Comparison of ENCODE assay signal across 8 mouse cellular contexts in the genomic region with DNA sequence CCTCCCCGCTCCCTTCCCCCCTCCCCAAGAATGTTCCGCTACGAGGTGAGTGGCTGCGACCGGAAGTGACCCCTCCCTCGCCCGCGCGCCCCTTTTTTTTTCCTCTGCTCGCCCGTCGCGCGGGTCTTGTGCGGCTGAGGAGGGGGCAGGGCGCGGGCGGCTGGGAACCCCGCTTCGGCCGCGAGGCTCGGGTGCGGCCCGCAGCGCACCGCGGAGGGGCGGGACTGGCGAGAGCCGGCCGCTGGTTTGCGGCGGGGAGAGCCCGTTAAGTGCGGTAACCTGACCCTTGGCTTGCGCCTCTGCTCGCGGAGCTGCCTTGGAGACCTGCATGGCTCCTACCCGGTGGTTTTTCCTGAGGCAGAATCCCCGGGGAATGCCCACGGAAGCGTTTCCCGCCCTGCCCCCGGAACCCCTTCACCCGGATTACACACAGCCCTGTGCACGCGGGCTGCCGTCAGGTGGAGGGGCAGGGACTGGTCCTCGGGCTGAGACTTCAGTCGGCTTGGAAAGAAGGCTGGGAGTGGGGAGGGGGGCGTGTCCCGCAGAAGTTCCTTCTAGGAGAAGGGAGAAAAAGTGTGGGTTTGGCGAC. TPM values are rescaled to one million over a fixed set of nuclear protein-coding genes. Genes with fewer than 3 reads are reported as not detected.
DNase-seq lines count a peak whose midpoint lies in the region; ATAC-seq lines count a peak whose summit lies in the region.

No protein-coding gene starts in this region.

- H3K4me2 ChIP-seq in limb, embryonic 15.5 days = peak overlapping the region; percentile 57
- H3K4me2 ChIP-seq in midbrain, embryonic 14.5 days (ENCODE audit: low read length) = peak overlapping the region; percentile 86

- peaks cover 9% of the 10 kb centered on the region for H3K4me1 ChIP-seq in limb, embryonic 15.5 days
- H3K4me1 ChIP-seq in midbrain, embryonic 14.5 days (ENCODE audit: control insufficient read depth, insufficient read depth, low read length) = peaks cover 27% of the 10 kb centered on the region

- H3K9me3 ChIP-seq in limb, embryonic 15.5 days = no peaks in the 10 kb centered on the region
- no peaks in the 10 kb centered on the region for H3K9me3 ChIP-seq in midbrain, embryonic 14.5 days (ENCODE audit: control insufficient read depth, low read length)

- WGBS in limb, embryonic 15.5 days = under 1% methylated on average over 41 of the region's 54 CpGs
- WGBS in midbrain, embryonic 14.5 days = under 1% methylated on average over 51 of the region's 54 CpGs

- H3K27ac ChIP-seq in limb, embryonic 15.5 days = peak overlapping the region; percentile 93
- H3K27ac ChIP-seq in midbrain, embryonic 14.5 days (replicated peaks; ENCODE audit: low read depth, low read length) = peak overlapping the region; percentile 87

- H3K9ac ChIP-seq in limb, embryonic 15.5 days = peak overlapping the region; percentile 90
- peak overlapping the region; percentile 76 for H3K9ac ChIP-seq in midbrain, embryonic 14.5 days (replicated peaks; ENCODE audit: low read length)

- H3K36me3 ChIP-seq in limb, embryonic 15.5 days = peaks cover 7% of the 10 kb centered on the region; the same call in 1 of the 2 replicates
- peaks cover 24% of the 10 kb centered on the region for H3K36me3 ChIP-seq in midbrain, embryonic 14.5 days (ENCODE audit: control insufficient read depth, insufficient read depth, low read length)

- no peaks in the 10 kb centered on the region for H3K27me3 ChIP-seq in limb, embryonic 15.5 days
- H3K27me3 ChIP-seq in midbrain, embryonic 14.5 days (ENCODE audit: control insufficient read depth, insufficient read depth, low read length) = no peaks in the 10 kb centered on the region

- peak; percentile 53 for ATAC-seq in limb, embryonic 15.5 days (ENCODE audit: insufficient number of reproducible peaks, low FRiP score, low TSS enrichment, low read depth)
- ATAC-seq in midbrain, embryonic 14.5 days (ENCODE audit: low FRiP score, low TSS enrichment) = no peak; the same call in none of the 2 replicates

- H3K4me3 ChIP-seq in limb, embryonic 15.5 days = peak overlapping the region; percentile 92
- peak overlapping the region; percentile 80 for H3K4me3 ChIP-seq in midbrain, embryonic 14.5 days (replicated peaks; ENCODE audit: low read depth, low read length)

- DNase-seq in 3134 (ENCODE audit: extremely low read depth, insufficient read length, low spot score) (peak; percentile 81), R1 (ENCODE audit: low read depth, low spot score) (peak; percentile 87)
- DNase-seq in embryo, embryonic 11 days = peak; percentile 74
- DNase-seq in gastrocnemius, postnatal 25 days = peak; percentile 68
- DNase-seq in hindlimb bud, embryonic 11.5 days (ENCODE audit: extremely low spot score, low read depth, low spot score) = peak; percentile 12
- DNase-seq in midbrain, embryonic 14.5 days = no peak
- DNase-seq in testis, postnatal 14 days (ENCODE audit: low spot score) = peak; percentile 82

RNA-seq across cellular contexts. Expression of gene Patl1, which starts 0.4 kb away (rescaled TPM):
- 10 to 100 TPM; 18.7 to 22.8 TPM for total RNA-seq in gastrocnemius, postnatal 25 days (2021)
- 15.5 and 16.4 TPM in 2 replicates for polyA plus RNA-seq in limb, embryonic 15.5 days (2015; fragmentation: Nextera tagmentation; extraction: Ambion mirVana)
- polyA plus RNA-seq in midbrain, embryonic 14.5 days (2014; fragmentation: Nextera tagmentation; extraction: Ambion mirVana) = 19.1 and 23.1 TPM in 2 replicates

RNA-seq across cellular contexts. Expression of gene Olfr1420, which starts 26.3 kb away (rescaled TPM):
- total RNA-seq in gastrocnemius, postnatal 25 days (2021) = not detected
- polyA plus RNA-seq in limb, embryonic 15.5 days (2015; fragmentation: Nextera tagmentation; extraction: Ambion mirVana) = 0.23 TPM in 1 of 2 replicates, not detected in the other
- polyA plus RNA-seq in midbrain, embryonic 14.5 days (2014; fragmentation: Nextera tagmentation; extraction: Ambion mirVana) = 0.15 TPM in 1 of 2 replicates, not detected in the other

RNA-seq across cellular contexts. Expression of gene Olfr1419, which starts 37.7 kb away (rescaled TPM):
- not detected for total RNA-seq in gastrocnemius, postnatal 25 days (2021)
- not detected in 2 replicates for polyA plus RNA-seq in limb, embryonic 15.5 days (2015; fragmentation: Nextera tagmentation; extraction: Ambion mirVana)
- polyA plus RNA-seq in midbrain, embryonic 14.5 days (2014; fragmentation: Nextera tagmentation; extraction: Ambion mirVana) = not detected in 2 replicates

RNA-seq across cellular contexts. Expression of gene Olfr1418, which starts 51.8 kb away (rescaled TPM):
- total RNA-seq in gastrocnemius, postnatal 25 days (2021) = not detected
- polyA plus RNA-seq in limb, embryonic 15.5 days (2015; fragmentation: Nextera tagmentation; extraction: Ambion mirVana) = not detected in 2 replicates
- polyA plus RNA-seq in midbrain, embryonic 14.5 days (2014; fragmentation: Nextera tagmentation; extraction: Ambion mirVana) = not detected in 2 replicates

RNA-seq across cellular contexts. Expression of gene Osbp, which starts 53.1 kb away (rescaled TPM):
- 10 to 100 TPM; 56.9 to 63.4 TPM for total RNA-seq in gastrocnemius, postnatal 25 days (2021)
- polyA plus RNA-seq in limb, embryonic 15.5 days (2015; fragmentation: Nextera tagmentation; extraction: Ambion mirVana) = 4.7 and 5.6 TPM in 2 replicates
- 6.7 and 8.0 TPM in 2 replicates for polyA plus RNA-seq in midbrain, embryonic 14.5 days (2014; fragmentation: Nextera tagmentation; extraction: Ambion mirVana)
